Mouse (Mus musculus) stomach, embryonic 15.5 days (tissue): ENCODE results near the gene Cdc25a. TPM values are rescaled to one million over a fixed set of nuclear protein-coding genes. Genes with fewer than 3 reads are reported as not detected.

Experiments
- ATAC-seq: fragments of 200-750 bp; cut with Nextera tagmentation; 2 replicates; pipeline ENCODE4 v1.8.0; 2017; ENCODE audit warnings: low read depth, moderate number of reproducible peaks, moderate TSS enrichment; ENCODE audit not compliant: insufficient read depth, low FRiP score
- H3K27ac ChIP-seq: fragments of 300-500 bp; sonication (generic); 2 replicates; pipeline ENCODE4 v1.5.1; 2015; ENCODE audit warnings: mild to moderate bottlenecking, inconsistent platforms
- H3K27me3 ChIP-seq: fragments of 300-500 bp; sonication (generic); replicated peaks from 2 replicates; pipeline ENCODE4 v1.6.1; 2015; ENCODE audit warnings: inconsistent platforms
- H3K36me3 ChIP-seq: fragments of 300-500 bp; sonication (generic); 2 replicates; pipeline ENCODE4 v1.6.1; 2015; ENCODE audit warnings: inconsistent platforms
- H3K4me1 ChIP-seq: fragments of 300-500 bp; sonication (generic); 2 replicates; pipeline ENCODE4 v1.6.1; 2015; ENCODE audit warnings: inconsistent platforms
- H3K4me2 ChIP-seq: fragments of 300-500 bp; sonication (generic); 2 replicates; pipeline ENCODE4 v1.6.1; 2015; ENCODE audit warnings: mild to moderate bottlenecking, inconsistent platforms
- H3K4me3 ChIP-seq: fragments of 300-500 bp; sonication (generic); replicated peaks from 2 replicates; pipeline ENCODE4 v1.5.1; 2015; ENCODE audit warnings: inconsistent platforms
- H3K9ac ChIP-seq: fragments of 300-500 bp; sonication (generic); 2 replicates; pipeline ENCODE4 v1.6.1; 2015; ENCODE audit warnings: inconsistent platforms
- H3K9me3 ChIP-seq: fragments of 300-500 bp; sonication (generic); 2 replicates; pipeline ENCODE4 v1.6.1; 2016; ENCODE audit warnings: inconsistent platforms
- WGBS: fragments of 180-500 bp; shearing (Covaris S2); methylation state at CpG from one replicate; pipeline ENCODE4 v1.1.7; 2015; 5-methylcytosine and 5-hydroxymethylcytosine counted together
- polyA plus RNA-seq: library from polyadenylated mRNA; unstranded; fragments of >200 nt; fragmentation: Nextera tagmentation; extraction: Ambion mirVana; gene quantifications from 2 replicates; pipeline ENCODE4 v1.2.1, GENCODE M21; 2015

Cdc25a gene
- polyA plus RNA-seq, 1 experiment from 2014 or later: 28.8 TPM

- Histone ChIP-seq H3K27ac (no peak overlapping the region), H3K4me2 (no peak overlapping the region), H3K4me3 (no peak overlapping the region), H3K4me1 (0 out of 2 replicates have a peak, but pooled peaks cover 4% of the 10 kb centered on the region), H3K36me3 (no peaks in the 10 kb centered on the region), H3K27me3 (no peaks in the 10 kb centered on the region), H3K9me3 (no peaks in the 10 kb centered on the region), H3K9ac (no peak overlapping the region)
- WGBS: 85% methylated on average over 7 of the region's 7 CpGs
- ATAC-seq: no peak
Observed at GRCm38 (mm10) chr9:109911779-109912178, 36.4 kb downstream of the Cdc25a start.

- ATAC-seq: no peak
- Histone ChIP-seq H3K4me3 (no peak overlapping the region), H3K4me2 (no peak overlapping the region), H3K9me3 (no peaks in the 10 kb centered on the region), H3K36me3 (no peaks in the 10 kb centered on the region), H3K27ac (no peak overlapping the region), H3K27me3 (no peaks in the 10 kb centered on the region), H3K4me1 (no peaks in the 10 kb centered on the region), H3K9ac (no peak overlapping the region)
- 40% methylated on average over 4 of the region's 4 CpGs for WGBS
Observed at GRCm38 (mm10) chr9:109914269-109914926, 39.0 kb downstream of the Cdc25a start.

- no peaks in the 10 kb centered on the region for H3K36me3 ChIP-seq
- no peak overlapping the region for H3K27ac ChIP-seq
- WGBS: 77% methylated on average over 2 of the region's 2 CpGs
- no peak for ATAC-seq
- no peak overlapping the region for H3K4me3 ChIP-seq
- H3K4me1 ChIP-seq: no peaks in the 10 kb centered on the region
- no peak overlapping the region for H3K9ac ChIP-seq
- no peaks in the 10 kb centered on the region for H3K27me3 ChIP-seq
- no peak overlapping the region for H3K4me2 ChIP-seq
- H3K9me3 ChIP-seq: no peaks in the 10 kb centered on the region
Observed at GRCm38 (mm10) chr9:109917931-109918330, 42.6 kb downstream of the Cdc25a start.

GRCm38 (mm10) chr9:109929131-109929530 is 53.8 kb downstream of the Cdc25a start:
- no peak overlapping the region for H3K27ac ChIP-seq
- no peaks in the 10 kb centered on the region for H3K36me3 ChIP-seq
- H3K27me3 ChIP-seq: no peaks in the 10 kb centered on the region
- peaks cover 4% of the 10 kb centered on the region; the same call in 1 of the 2 replicates for H3K4me1 ChIP-seq
- no peak for ATAC-seq
- 90% methylated on average over 3 of the region's 3 CpGs for WGBS
- no peaks in the 10 kb centered on the region for H3K9me3 ChIP-seq
- H3K4me2 ChIP-seq: no peak overlapping the region
- no peak overlapping the region for H3K4me3 ChIP-seq
- no peak overlapping the region for H3K9ac ChIP-seq

- Histone ChIP-seq H3K9ac (no peak overlapping the region), H3K36me3 (no peaks in the 10 kb centered on the region), H3K4me2 (no peak overlapping the region), H3K4me1 (peaks cover 4% of the 10 kb centered on the region; the same call in 1 of the 2 replicates), H3K9me3 (no peaks in the 10 kb centered on the region), H3K27me3 (no peaks in the 10 kb centered on the region), H3K4me3 (no peak overlapping the region), H3K27ac (no peak overlapping the region)
- WGBS: 86% methylated on average over 5 of the region's 5 CpGs
- ATAC-seq: no peak
Observed at GRCm38 (mm10) chr9:109930063-109930462, 54.7 kb downstream of the Cdc25a start.

GRCm38 (mm10) chr9:109930752-109931151 is 55.4 kb downstream of the Cdc25a start:
- no peak overlapping the region; the same call in 1 of the 2 replicates for H3K9ac ChIP-seq
- H3K36me3 ChIP-seq: no peaks in the 10 kb centered on the region
- WGBS: 61% methylated on average over 6 of the region's 6 CpGs
- peak overlapping the region; percentile 61 for H3K4me2 ChIP-seq
- peaks cover 4% of the 10 kb centered on the region; the same call in 1 of the 2 replicates for H3K4me1 ChIP-seq
- H3K27me3 ChIP-seq: no peaks in the 10 kb centered on the region
- peak overlapping the region; percentile 98 for H3K27ac ChIP-seq
- no peaks in the 10 kb centered on the region for H3K9me3 ChIP-seq
- no peak for ATAC-seq
- H3K4me3 ChIP-seq: peak overlapping the region; percentile 81

- ATAC-seq: peak; percentile 98
- H3K27me3 ChIP-seq: no peaks in the 10 kb centered on the region
- no peaks in the 10 kb centered on the region for H3K9me3 ChIP-seq
- peak within 1 kb of the TSS; percentile 86 for H3K9ac ChIP-seq
- no peaks in the 10 kb centered on the region for H3K36me3 ChIP-seq
- peak within 1 kb of the TSS; percentile 61 for H3K4me2 ChIP-seq
- under 1% methylated on average over 90 of the region's 94 CpGs for WGBS
- peaks cover 4% of the 10 kb centered on the region; the same call in 1 of the 2 replicates for H3K4me1 ChIP-seq
- H3K4me3 ChIP-seq: peak within 1 kb of the TSS; percentile 81
- H3K27ac ChIP-seq: peak within 1 kb of the TSS; percentile 98
Observed at GRCm38 (mm10) chr9:109931257-109932171, 56.1 kb downstream of the Cdc25a start, which contains the start of gene Map4. Map4 (plus strand) TSS chr9:109931460.

- H3K36me3 ChIP-seq: no peaks in the 10 kb centered on the region
- H3K9ac ChIP-seq: peak overlapping the region; percentile 86
- peak overlapping the region; percentile 61 for H3K4me2 ChIP-seq
- H3K4me1 ChIP-seq: peaks cover 4% of the 10 kb centered on the region; the same call in 1 of the 2 replicates
- H3K4me3 ChIP-seq: peak overlapping the region; percentile 81
- peak overlapping the region; percentile 98 for H3K27ac ChIP-seq
- no peaks in the 10 kb centered on the region for H3K27me3 ChIP-seq
- under 1% methylated on average over 20 of the region's 20 CpGs for WGBS
- ATAC-seq: no peak
- H3K9me3 ChIP-seq: no peaks in the 10 kb centered on the region
Observed at GRCm38 (mm10) chr9:109932361-109932755, 57.0 kb downstream of the Cdc25a start.

GRCm38 (mm10) chr9:109932756-109933375 is 57.5 kb downstream of the Cdc25a start:
- peak overlapping the region; percentile 98 for H3K27ac ChIP-seq
- no peaks in the 10 kb centered on the region for H3K27me3 ChIP-seq
- no peak for ATAC-seq
- H3K9me3 ChIP-seq: no peaks in the 10 kb centered on the region
- peak overlapping the region; percentile 61 for H3K4me2 ChIP-seq
- H3K4me3 ChIP-seq: peak overlapping the region; percentile 81
- H3K9ac ChIP-seq: peak overlapping the region; percentile 86
- 3% methylated on average over 12 of the region's 12 CpGs for WGBS
- H3K4me1 ChIP-seq: peaks cover 4% of the 10 kb centered on the region; the same call in 1 of the 2 replicates
- no peaks in the 10 kb centered on the region for H3K36me3 ChIP-seq

GRCm38 (mm10) chr9:109939401-109939800 is 64.0 kb downstream of the Cdc25a start:
- no peaks in the 10 kb centered on the region for H3K27me3 ChIP-seq
- H3K9ac ChIP-seq: no peak overlapping the region
- no peaks in the 10 kb centered on the region for H3K9me3 ChIP-seq
- H3K4me3 ChIP-seq: no peak overlapping the region
- H3K4me1 ChIP-seq: no peaks in the 10 kb centered on the region
- no peak overlapping the region for H3K4me2 ChIP-seq
- ATAC-seq: no peak
- no peak overlapping the region for H3K27ac ChIP-seq
- H3K36me3 ChIP-seq: no peaks in the 10 kb centered on the region
- 97% methylated on average over 3 of the region's 3 CpGs for WGBS

- Histone ChIP-seq H3K36me3 (no peaks in the 10 kb centered on the region), H3K9me3 (no peaks in the 10 kb centered on the region), H3K4me2 (no peak overlapping the region), H3K27ac (no peak overlapping the region), H3K9ac (no peak overlapping the region), H3K4me3 (no peak overlapping the region), H3K4me1 (no peaks in the 10 kb centered on the region), H3K27me3 (no peaks in the 10 kb centered on the region)
- no peak for ATAC-seq
- WGBS: 73% methylated on average over 4 of the region's 4 CpGs
Observed at GRCm38 (mm10) chr9:109942796-109943195, 67.4 kb downstream of the Cdc25a start.
